Mouse (Mus musculus): ENCODE measurements at regions not wholly inside any gene's neighbourhood (a gene's known extent, or its start where the extent isn't known, plus 50 kb on each side); places are given as distances from the start of the nearest gene placed in this dataset.

DNA sequence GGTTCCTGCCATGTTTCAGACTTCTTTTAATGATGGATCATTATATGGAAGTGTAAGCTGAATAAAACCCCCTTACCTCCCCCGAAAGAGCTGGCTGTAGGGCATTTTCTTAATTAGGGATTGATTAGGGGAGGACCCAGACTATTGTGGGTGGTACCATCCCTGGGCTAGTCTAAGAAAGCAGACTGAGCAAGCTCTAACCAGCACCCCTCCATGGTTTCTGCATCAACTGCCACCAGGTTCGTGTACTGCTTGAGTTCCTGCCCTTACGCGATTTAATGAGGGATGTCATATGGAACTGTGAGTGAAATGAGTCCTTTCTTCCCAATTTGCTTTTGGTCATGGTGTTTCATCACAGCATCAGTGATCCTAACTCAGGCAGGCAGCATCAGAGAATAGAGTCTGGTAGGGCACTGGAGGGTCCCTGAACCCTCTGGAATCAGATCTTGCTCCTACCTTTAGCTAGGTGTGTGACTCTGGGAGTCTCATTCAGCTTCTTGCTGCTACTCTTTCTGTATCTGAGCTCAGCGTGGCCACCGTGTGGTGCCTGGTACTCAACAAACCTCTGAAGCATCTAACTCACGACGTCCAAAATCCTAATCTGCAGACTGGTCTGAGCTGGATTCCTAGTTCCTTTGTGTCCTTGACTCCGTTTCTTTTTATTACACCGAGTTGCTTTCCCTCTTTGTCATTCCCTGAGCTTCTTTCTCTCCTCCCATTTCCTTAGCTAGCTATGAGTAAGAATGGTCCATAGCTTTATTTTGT lies 1884.0 kb upstream of the Lrrc6 start:
- Histone ChIP-seq H3K27me3 (ENCODE audit: control insufficient read depth, insufficient read depth, insufficient read length) (no peaks in the 10 kb centered on the region), H3K36me3 (ENCODE audit: control insufficient read depth, insufficient read depth) (no peaks in the 10 kb centered on the region)

DNA sequence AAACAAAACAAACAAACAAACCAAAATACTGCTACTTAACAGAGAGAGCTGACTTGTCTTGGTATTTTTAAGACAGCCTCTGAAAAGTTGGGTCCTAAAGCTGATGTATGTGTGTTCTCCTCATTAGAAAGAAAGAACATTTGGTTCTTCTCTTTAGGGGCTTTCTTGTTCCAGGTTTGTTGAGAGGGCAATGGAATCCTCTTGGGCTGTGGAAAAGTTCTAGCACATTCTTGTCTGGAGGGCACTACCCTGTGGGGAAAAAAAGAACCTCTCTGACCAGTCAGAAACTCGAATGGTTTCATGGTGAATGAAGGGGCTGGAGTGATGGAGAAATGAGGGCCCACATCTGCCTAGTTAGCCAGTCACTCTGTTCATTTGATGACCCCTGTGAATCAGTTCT lies 1874.5 kb upstream of the Lrrc6 start:
- H3K27me3 ChIP-seq (ENCODE audit: control insufficient read depth, insufficient read depth, insufficient read length), result no peaks in the 10 kb centered on the region
- TF ChIP-seq POLR2A (IDR thresholded peaks at IDR 0.05; ENCODE audit: insufficient read length, low read depth) (no peak), TCF12 (IDR thresholded peaks at IDR 0.05; ENCODE audit: insufficient read depth, poor library complexity, severe bottlenecking) (no peak), CEBPB (IDR thresholded peaks at IDR 0.05; ENCODE audit: insufficient read depth, poor library complexity, severe bottlenecking) (no peak), E2F4 (IDR thresholded peaks at IDR 0.05; ENCODE audit: insufficient read depth) (no peak), MYOG (IDR thresholded peaks at IDR 0.05; ENCODE audit: control insufficient read depth in 1 of 3, insufficient read depth in 1 of 3, insufficient read length in 2 of 3, low read depth in 2 of 3) (no peak), MAX (IDR thresholded peaks at IDR 0.05; ENCODE audit: low read depth) (no peak), USF1 (IDR thresholded peaks at IDR 0.05; ENCODE audit: low read depth) (no peak), POLR2AphosphoS2 (IDR thresholded peaks at IDR 0.05; ENCODE audit: insufficient read length, low read depth) (no peak), MYOD1 (IDR thresholded peaks at IDR 0.05; ENCODE audit: control insufficient read depth in 1 of 3, insufficient read length in 2 of 3, low read depth in 2 of 3) (no peak), TCF3 (IDR thresholded peaks at IDR 0.05; ENCODE audit: insufficient read length, low read depth) (no peak), REST (IDR thresholded peaks at IDR 0.05; ENCODE audit: insufficient read depth, insufficient read length) (no peak), SRF (IDR thresholded peaks at IDR 0.05; ENCODE audit: control insufficient read depth, insufficient read length, low read depth) (no peak)
- no peaks in the 10 kb centered on the region for H3K79me2 ChIP-seq (ENCODE audit: control insufficient read depth, insufficient read depth)

More for the DNA sequence above, 1884.0 kb upstream of the Lrrc6 start:
- Histone ChIP-seq H3K4me3 (no peak overlapping the region), H3ac (ENCODE audit: control insufficient read depth, insufficient read length) (no peak overlapping the region), H3K4me2 (ENCODE audit: low read depth) (no peak overlapping the region), H3K79me2 (ENCODE audit: control insufficient read depth, insufficient read depth) (no peaks in the 10 kb centered on the region)
- no peak for TF ChIP-seq REST (IDR thresholded peaks at IDR 0.05; ENCODE audit: insufficient read depth, insufficient read length)
- TF ChIP-seq MYOD1 (IDR thresholded peaks at IDR 0.05; ENCODE audit: control insufficient read depth in 1 of 3, insufficient read length in 2 of 3, low read depth in 2 of 3), result no peak
- TF ChIP-seq CEBPB (IDR thresholded peaks at IDR 0.05; ENCODE audit: insufficient read depth, poor library complexity, severe bottlenecking), result no peak
- no peak for TF ChIP-seq TCF12 (IDR thresholded peaks at IDR 0.05; ENCODE audit: insufficient read depth, poor library complexity, severe bottlenecking)
- TF ChIP-seq TCF3 (IDR thresholded peaks at IDR 0.05; ENCODE audit: insufficient read length, low read depth), result no peak
- TF ChIP-seq E2F4 (IDR thresholded peaks at IDR 0.05; ENCODE audit: insufficient read depth), result no peak
- TF ChIP-seq MYOG (IDR thresholded peaks at IDR 0.05; ENCODE audit: control insufficient read depth in 1 of 3, insufficient read depth in 1 of 3, insufficient read length in 2 of 3, low read depth in 2 of 3), result no peak
- no peak for TF ChIP-seq MAX (IDR thresholded peaks at IDR 0.05; ENCODE audit: low read depth)
- no peak for TF ChIP-seq POLR2A (IDR thresholded peaks at IDR 0.05; ENCODE audit: insufficient read length, low read depth)
- TF ChIP-seq POLR2AphosphoS2 (IDR thresholded peaks at IDR 0.05; ENCODE audit: insufficient read length, low read depth), result no peak

DNA sequence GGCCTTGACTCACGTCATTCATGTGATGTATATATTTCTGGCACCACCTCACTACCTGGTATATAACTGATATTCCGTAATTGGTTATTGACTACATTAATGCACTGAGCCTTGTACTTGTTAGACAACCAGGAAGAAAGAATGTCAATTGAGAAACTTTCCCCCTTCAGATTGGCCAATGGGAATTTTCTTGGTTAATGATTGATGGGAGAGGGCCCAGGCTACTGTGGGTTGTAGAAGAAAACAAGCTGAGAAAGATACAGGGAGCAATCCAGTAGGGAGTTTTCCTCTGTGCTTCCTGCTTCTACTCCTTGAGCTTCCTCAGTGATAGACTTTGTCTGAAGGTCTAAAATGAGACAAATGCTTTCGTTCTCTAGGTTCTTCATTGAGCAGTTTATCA lies 1866.1 kb upstream of the Lrrc6 start:
- Histone ChIP-seq H3K27me3 (ENCODE audit: control insufficient read depth, insufficient read depth, insufficient read length) (no peaks in the 10 kb centered on the region), H3K79me2 (ENCODE audit: control insufficient read depth, insufficient read depth) (peaks cover 6% of the 10 kb centered on the region), H3K4me2 (ENCODE audit: low read depth) (no peak overlapping the region), H3K4me3 (no peak overlapping the region), H3K36me3 (ENCODE audit: control insufficient read depth, insufficient read depth) (no peaks in the 10 kb centered on the region), H3ac (ENCODE audit: control insufficient read depth, insufficient read length) (no peak overlapping the region)
- TF ChIP-seq USF1 (IDR thresholded peaks at IDR 0.05; ENCODE audit: low read depth) (no peak), TCF12 (IDR thresholded peaks at IDR 0.05; ENCODE audit: insufficient read depth, poor library complexity, severe bottlenecking) (no peak), MAX (IDR thresholded peaks at IDR 0.05; ENCODE audit: low read depth) (no peak), SRF (IDR thresholded peaks at IDR 0.05; ENCODE audit: control insufficient read depth, insufficient read length, low read depth) (no peak), POLR2AphosphoS2 (IDR thresholded peaks at IDR 0.05; ENCODE audit: insufficient read length, low read depth) (no peak), POLR2A (IDR thresholded peaks at IDR 0.05; ENCODE audit: insufficient read length, low read depth) (no peak)

More for the DNA sequence above, 1874.5 kb upstream of the Lrrc6 start:
- Histone ChIP-seq H3K4me3 (no peak overlapping the region), H3ac (ENCODE audit: control insufficient read depth, insufficient read length) (no peak overlapping the region), H3K36me3 (ENCODE audit: control insufficient read depth, insufficient read depth) (no peaks in the 10 kb centered on the region), H3K4me2 (ENCODE audit: low read depth) (no peak overlapping the region)

DNA sequence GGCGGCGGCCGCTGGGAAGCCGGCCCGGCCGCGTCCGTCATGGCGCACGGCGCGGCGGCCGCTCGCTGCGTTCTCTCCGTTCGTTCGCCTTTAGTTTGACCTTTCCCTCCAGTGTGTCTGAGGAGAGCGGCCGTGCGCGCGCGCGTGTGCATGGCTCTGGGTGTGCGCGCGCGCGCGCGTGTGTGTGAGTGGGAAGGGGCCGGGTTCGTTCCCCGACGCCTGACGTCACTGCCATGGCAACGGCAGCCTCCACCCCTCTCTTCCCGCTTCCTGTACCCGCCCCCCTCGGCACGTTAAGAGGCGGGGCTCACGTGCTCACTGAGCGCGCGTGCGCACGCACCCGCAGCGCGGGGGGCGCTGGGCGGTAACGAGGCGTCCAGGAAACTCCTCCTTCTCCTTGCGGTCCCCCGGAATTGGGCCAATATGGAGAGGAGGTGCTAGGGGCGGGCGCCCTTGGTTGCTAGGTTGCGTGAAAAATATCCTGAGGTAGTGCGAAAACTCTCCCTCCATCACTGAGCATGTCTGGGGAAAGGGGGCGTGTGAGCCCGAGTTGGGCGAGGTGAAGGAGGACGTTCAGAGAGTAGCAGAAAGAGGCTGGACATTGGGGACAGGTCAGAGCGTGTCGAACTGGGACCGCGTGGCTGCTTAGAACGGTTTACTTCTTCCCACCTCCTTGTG lies 1862.5 kb upstream of the Lrrc6 start:
- H3K36me3 ChIP-seq (ENCODE audit: control insufficient read depth, insufficient read depth), result no peaks in the 10 kb centered on the region
- peaks cover 42% of the 10 kb centered on the region for H3K79me2 ChIP-seq (ENCODE audit: control insufficient read depth, insufficient read depth)
- H3ac ChIP-seq (ENCODE audit: control insufficient read depth, insufficient read length), result peak overlapping the region; percentile 90
- H3K4me3 ChIP-seq, result peak overlapping the region; percentile 58
- no peak for TF ChIP-seq E2F4 (IDR thresholded peaks at IDR 0.05; ENCODE audit: insufficient read depth)
- no peak for TF ChIP-seq CEBPB (IDR thresholded peaks at IDR 0.05; ENCODE audit: insufficient read depth, poor library complexity, severe bottlenecking)
- TF ChIP-seq TCF12 (IDR thresholded peaks at IDR 0.05; ENCODE audit: insufficient read depth, poor library complexity, severe bottlenecking), result no peak
- peak in 1 of 3 experiments; percentile 41 for TF ChIP-seq MYOG (IDR thresholded peaks at IDR 0.05; ENCODE audit: control insufficient read depth in 1 of 3, insufficient read depth in 1 of 3, insufficient read length in 2 of 3, low read depth in 2 of 3)
- TF ChIP-seq POLR2A (IDR thresholded peaks at IDR 0.05; ENCODE audit: insufficient read length, low read depth), result peak; percentile 82
- peak; percentile 74 for TF ChIP-seq POLR2AphosphoS2 (IDR thresholded peaks at IDR 0.05; ENCODE audit: insufficient read length, low read depth)
- no peak for TF ChIP-seq TCF3 (IDR thresholded peaks at IDR 0.05; ENCODE audit: insufficient read length, low read depth)
- no peak for TF ChIP-seq REST (IDR thresholded peaks at IDR 0.05; ENCODE audit: insufficient read depth, insufficient read length)
- peak; percentile 82 for TF ChIP-seq USF1 (IDR thresholded peaks at IDR 0.05; ENCODE audit: low read depth)
- TF ChIP-seq SRF (IDR thresholded peaks at IDR 0.05; ENCODE audit: control insufficient read depth, insufficient read length, low read depth), result peak; percentile 52
- no peak for TF ChIP-seq MYOD1 (IDR thresholded peaks at IDR 0.05; ENCODE audit: control insufficient read depth in 1 of 3, insufficient read length in 2 of 3, low read depth in 2 of 3)
- TF ChIP-seq MAX (IDR thresholded peaks at IDR 0.05; ENCODE audit: low read depth), result no peak
- H3K27me3 ChIP-seq (ENCODE audit: control insufficient read depth, insufficient read depth, insufficient read length), result no peaks in the 10 kb centered on the region
- H3K4me2 ChIP-seq (ENCODE audit: low read depth), result peak overlapping the region; percentile 68
